In genomic region chr12:111958101-111958865, GRCm38 (mm10) we compare ENCODE assay signal across 8 mouse cellular contexts. TPM values are rescaled to one million over a fixed set of nuclear protein-coding genes. Genes with fewer than 3 reads are reported as not detected.
A peak's percentile ranks its signal among the peaks of the same experiment; 100 is the strongest.
DNase-seq lines count a peak whose midpoint lies in the region; ATAC-seq and TF ChIP-seq lines count a peak whose summit lies in the region.

No protein-coding gene starts in this region.

- peaks cover 34% of the 10 kb centered on the region for H3K36me3 ChIP-seq in embryonic facial prominence, embryonic 14.5 days (ENCODE audit: control insufficient read depth, insufficient read depth, low read length)
- peaks cover 28% of the 10 kb centered on the region for H3K36me3 ChIP-seq in heart, embryonic 16.5 days (ENCODE audit: control insufficient read depth, insufficient read depth)
- H3K36me3 ChIP-seq in liver, embryonic 14.5 days (replicated peaks; ENCODE audit: control insufficient read depth, insufficient read depth, low read depth) = peaks cover 26% of the 10 kb centered on the region
- peaks cover 24% of the 10 kb centered on the region for H3K36me3 ChIP-seq in stomach, embryonic 14.5 days (ENCODE audit: control insufficient read depth, insufficient read depth, low read length)

- H3K4me3 ChIP-seq in embryonic facial prominence, embryonic 14.5 days (ENCODE audit: low read depth, low read length) = no peak overlapping the region
- H3K4me3 ChIP-seq in heart, embryonic 16.5 days (ENCODE audit: low read length) = no peak overlapping the region
- no peak overlapping the region for H3K4me3 ChIP-seq in liver, embryonic 14.5 days (ENCODE audit: insufficient read depth in 1 of 2, low read depth in 2 of 2, low read length in 2 of 2)
- H3K4me3 ChIP-seq in stomach, embryonic 14.5 days (ENCODE audit: low read depth, low read length) = no peak overlapping the region

- H3K27ac ChIP-seq in embryonic facial prominence, embryonic 14.5 days (replicated peaks; ENCODE audit: low read depth, low read length) = no peak overlapping the region
- H3K27ac ChIP-seq in heart, embryonic 16.5 days (ENCODE audit: low read length) = no peak overlapping the region
- H3K27ac ChIP-seq in liver, embryonic 14.5 days = no peak overlapping the region
- no peak overlapping the region for H3K27ac ChIP-seq in stomach, embryonic 14.5 days (ENCODE audit: low read length)

- H3K4me2 ChIP-seq in embryonic facial prominence, embryonic 14.5 days (ENCODE audit: low read depth, low read length) = no peak overlapping the region
- H3K4me2 ChIP-seq in heart, embryonic 16.5 days (ENCODE audit: low read depth, low read length) = no peak overlapping the region
- no peak overlapping the region for H3K4me2 ChIP-seq in liver, embryonic 14.5 days (ENCODE audit: low read depth)
- H3K4me2 ChIP-seq in stomach, embryonic 14.5 days (replicated peaks; ENCODE audit: low read depth, low read length) = no peak overlapping the region

- no peaks in the 10 kb centered on the region for H3K4me1 ChIP-seq in embryonic facial prominence, embryonic 14.5 days (ENCODE audit: control insufficient read depth, insufficient read depth, low read length)
- 0 out of 2 replicates have a peak, but pooled peaks cover 3% of the 10 kb centered on the region for H3K4me1 ChIP-seq in heart, embryonic 16.5 days (ENCODE audit: control insufficient read depth, insufficient read depth, low read length)
- H3K4me1 ChIP-seq in liver, embryonic 14.5 days (replicated peaks; ENCODE audit: control insufficient read depth in 2 of 2, insufficient read depth in 2 of 2, low read length in 1 of 2) = peaks cover 0 to 4% of the 10 kb centered on the region in 2 experiments; a peak in 1 of 4 replicates
- no peaks in the 10 kb centered on the region for H3K4me1 ChIP-seq in stomach, embryonic 14.5 days (ENCODE audit: control insufficient read depth, insufficient read depth, low read length)

- H3K9me3 ChIP-seq in embryonic facial prominence, embryonic 14.5 days (ENCODE audit: control insufficient read depth, low read length) = no peaks in the 10 kb centered on the region
- H3K9me3 ChIP-seq in heart, embryonic 16.5 days (replicated peaks; ENCODE audit: control insufficient read depth, low read length) = no peaks in the 10 kb centered on the region
- no peaks in the 10 kb centered on the region for H3K9me3 ChIP-seq in liver, embryonic 14.5 days (ENCODE audit: control insufficient read depth, low read length)
- H3K9me3 ChIP-seq in stomach, embryonic 14.5 days (ENCODE audit: control insufficient read depth, low read depth, low read length) = no peaks in the 10 kb centered on the region

- H3K9ac ChIP-seq in embryonic facial prominence, embryonic 14.5 days (ENCODE audit: low read depth, low read length) = no peak overlapping the region
- H3K9ac ChIP-seq in heart, embryonic 16.5 days (ENCODE audit: low read length) = no peak overlapping the region
- no peak overlapping the region for H3K9ac ChIP-seq in liver, embryonic 14.5 days (replicated peaks)
- H3K9ac ChIP-seq in stomach, embryonic 14.5 days (replicated peaks; ENCODE audit: low read depth, low read length) = no peak overlapping the region

- DNase-seq in CD4-positive, CD25-positive, alpha-beta regulatory T cell, adult 2 months (ENCODE audit: low read depth, low spot score) = peak; percentile 81
- peak; percentile 72 for DNase-seq in adrenal gland, postnatal 25 days
- peak; percentile 66 for DNase-seq in embryonic facial prominence, embryonic 14.5 days (ENCODE audit: low spot score)
- DNase-seq in kidney, postnatal 36 days = peak; percentile 71 to 90
- DNase-seq in liver, embryonic 14.5 days (ENCODE audit: low read depth in 3 of 3, low spot score in 3 of 3) = peak; percentile 45 to 50 (median 46)
- peak; percentile 55 to 67 for DNase-seq in natural killer cell, adult 2 months (ENCODE audit: low spot score in 2 of 2)

- 42% methylated on average over 9 of the region's 9 CpGs for WGBS in embryonic facial prominence, embryonic 14.5 days
- WGBS in heart, embryonic 16.5 days = 37% methylated on average over 9 of the region's 9 CpGs
- WGBS in liver, embryonic 14.5 days (ENCODE audit: insufficient replicate concordance) = 33% methylated on average over 9 of the region's 9 CpGs
- 38% methylated on average over 9 of the region's 9 CpGs for WGBS in stomach, embryonic 14.5 days

- no peaks in the 10 kb centered on the region for H3K27me3 ChIP-seq in embryonic facial prominence, embryonic 14.5 days (replicated peaks; ENCODE audit: control insufficient read depth, insufficient read depth, low read length)
- no peaks in the 10 kb centered on the region for H3K27me3 ChIP-seq in heart, embryonic 16.5 days (ENCODE audit: control insufficient read depth, insufficient read depth, low read length)
- H3K27me3 ChIP-seq in liver, embryonic 14.5 days (ENCODE audit: control insufficient read depth, insufficient read depth, low read length) = no peaks in the 10 kb centered on the region
- H3K27me3 ChIP-seq in stomach, embryonic 14.5 days (ENCODE audit: control insufficient read depth, insufficient read depth, low read length) = no peaks in the 10 kb centered on the region

- ATAC-seq in embryonic facial prominence, embryonic 14.5 days (ENCODE audit: low read depth) = peak; percentile 80
- peak; percentile 43; the same call in 1 of the 2 replicates for ATAC-seq in heart, embryonic 16.5 days (replicated peaks; ENCODE audit: extremely low read depth, insufficient read depth, low FRiP score)
- ATAC-seq in liver, embryonic 14.5 days (ENCODE audit: insufficient read depth) = peak; percentile 61
- ATAC-seq in stomach, embryonic 14.5 days (ENCODE audit: insufficient number of reproducible peaks, insufficient read depth, low FRiP score, low read depth) = peak; percentile 51; the same call in 1 of the 2 replicates

- TF ChIP-seq CTCF in liver, embryonic 14.5 days (IDR thresholded peaks at IDR 0.05; ENCODE audit: low read depth) = peak; percentile 90

- TF ChIP-seq EP300 in liver, embryonic 14.5 days (IDR thresholded peaks at IDR 0.05; ENCODE audit: low read depth) = no peak

RNA-seq across cellular contexts. Expression of gene Atp5mpl, which starts 8.5 kb away (rescaled TPM):
- 333 and 344 TPM in 2 replicates for total RNA-seq in adrenal gland, postnatal 25 days (2021)
- 670 and 799 TPM in 2 replicates for polyA plus RNA-seq in embryonic facial prominence, embryonic 14.5 days (2014; fragmentation: Nextera tagmentation; extraction: Ambion mirVana)
- 1,449 and 1,610 TPM in 2 replicates for polyA plus RNA-seq in heart, embryonic 16.5 days (2015; fragmentation: Nextera tagmentation; extraction: Ambion mirVana)
- polyA plus RNA-seq in liver, embryonic 14.5 days (2012; rRNA removed) = 139 and 170 TPM in 2 replicates
- polyA plus RNA-seq in liver, embryonic 14.5 days (2014; fragmentation: Nextera tagmentation; extraction: Ambion mirVana) = 631 and 642 TPM in 2 replicates
- polyA plus RNA-seq in stomach, embryonic 14.5 days (2014; fragmentation: Nextera tagmentation; extraction: Ambion mirVana) = 681 and 750 TPM in 2 replicates

RNA-seq across cellular contexts. Expression of gene Tdrd9, which starts 13.1 kb away (rescaled TPM):
- not detected in 2 replicates for total RNA-seq in adrenal gland, postnatal 25 days (2021)
- 0.21 and 0.34 TPM in 2 replicates for polyA plus RNA-seq in embryonic facial prominence, embryonic 14.5 days (2014; fragmentation: Nextera tagmentation; extraction: Ambion mirVana)
- polyA plus RNA-seq in heart, embryonic 16.5 days (2015; fragmentation: Nextera tagmentation; extraction: Ambion mirVana) = 0.16 and 0.19 TPM in 2 replicates
- 0.01 and 0.06 TPM in 2 replicates for polyA plus RNA-seq in liver, embryonic 14.5 days (2012; rRNA removed)
- 0.04 TPM in 1 of 2 replicates, not detected in the other for polyA plus RNA-seq in liver, embryonic 14.5 days (2014; fragmentation: Nextera tagmentation; extraction: Ambion mirVana)
- polyA plus RNA-seq in stomach, embryonic 14.5 days (2014; fragmentation: Nextera tagmentation; extraction: Ambion mirVana) = 0.22 TPM in 1 of 2 replicates, not detected in the other

RNA-seq across cellular contexts. Expression of gene Rd3l, which starts 22.8 kb away (rescaled TPM):
- total RNA-seq in adrenal gland, postnatal 25 days (2021) = not detected in 2 replicates
- polyA plus RNA-seq in embryonic facial prominence, embryonic 14.5 days (2014; fragmentation: Nextera tagmentation; extraction: Ambion mirVana) = not detected in 2 replicates
- polyA plus RNA-seq in heart, embryonic 16.5 days (2015; fragmentation: Nextera tagmentation; extraction: Ambion mirVana) = 0.41 and 0.84 TPM in 2 replicates
- polyA plus RNA-seq in liver, embryonic 14.5 days (2012; rRNA removed) = not detected in 2 replicates
- polyA plus RNA-seq in liver, embryonic 14.5 days (2014; fragmentation: Nextera tagmentation; extraction: Ambion mirVana) = not detected in 2 replicates
- not detected in 2 replicates for polyA plus RNA-seq in stomach, embryonic 14.5 days (2014; fragmentation: Nextera tagmentation; extraction: Ambion mirVana)

RNA-seq across cellular contexts. Expression of gene Ppp1r13b, which starts 50.4 kb away (rescaled TPM):
- total RNA-seq in adrenal gland, postnatal 25 days (2021) = 16.3 and 18.1 TPM in 2 replicates
- polyA plus RNA-seq in embryonic facial prominence, embryonic 14.5 days (2014; fragmentation: Nextera tagmentation; extraction: Ambion mirVana) = 15.3 and 17.2 TPM in 2 replicates
- 11.2 and 13.6 TPM in 2 replicates for polyA plus RNA-seq in heart, embryonic 16.5 days (2015; fragmentation: Nextera tagmentation; extraction: Ambion mirVana)
- 2.5 and 2.8 TPM in 2 replicates for polyA plus RNA-seq in liver, embryonic 14.5 days (2012; rRNA removed)
- polyA plus RNA-seq in liver, embryonic 14.5 days (2014; fragmentation: Nextera tagmentation; extraction: Ambion mirVana) = 2.9 and 3.6 TPM in 2 replicates
- 20.9 and 23.9 TPM in 2 replicates for polyA plus RNA-seq in stomach, embryonic 14.5 days (2014; fragmentation: Nextera tagmentation; extraction: Ambion mirVana)
